Mouse (Mus musculus) intestine, embryonic 14.5 days (tissue): ENCODE measurements around the gene Olfr320. TPM values are rescaled to one million over a fixed set of nuclear protein-coding genes. Genes with fewer than 3 reads are reported as not detected.
"Not testable (repeated sequence)": the region's sequence is repeated elsewhere in the genome, so short reads cannot be mapped to it uniquely, and the experiment has no call there.

Source experiments
- ATAC-seq: fragments of 200-750 bp; cut with Nextera tagmentation; replicated peaks from 2 replicates; pipeline ENCODE4 v1.8.0; 2017; ENCODE audit warnings: low read depth, moderate number of reproducible peaks, moderate TSS enrichment, moderate library complexity; ENCODE audit not compliant: low FRiP score, low TSS enrichment
- DNase-seq: peaks from one replicate; pipeline ENCODE4 v3.0.0-alpha.2; 2018; ENCODE audit warnings: low spot score
- H3K27ac ChIP-seq: fragments of 300-500 bp; sonication (generic); 2 replicates; pipeline ENCODE4 v1.5.1; 2014; ENCODE audit warnings: low read depth, mild to moderate bottlenecking, control low read depth
- H3K27me3 ChIP-seq: fragments of 300-500 bp; sonication (generic); replicated peaks from 2 replicates; pipeline ENCODE4 v1.6.1; 2014; ENCODE audit warnings: low read length, control low read depth; ENCODE audit not compliant: control insufficient read depth, insufficient read depth
- H3K36me3 ChIP-seq: fragments of 300-500 bp; sonication (generic); 2 replicates; pipeline ENCODE4 v1.6.1; 2014; ENCODE audit warnings: low read length, control low read depth; ENCODE audit not compliant: control insufficient read depth, insufficient read depth
- H3K4me1 ChIP-seq: fragments of 300-500 bp; sonication (generic); replicated peaks from 2 replicates; pipeline ENCODE4 v1.6.1; 2014; ENCODE audit warnings: low read length, control low read depth, mixed read lengths; ENCODE audit not compliant: control insufficient read depth, insufficient read depth
- H3K4me2 ChIP-seq: fragments of 300-500 bp; sonication (generic); 2 replicates; pipeline ENCODE4 v1.6.1; 2014; ENCODE audit warnings: low read length
- H3K4me3 ChIP-seq: fragments of 300-500 bp; sonication (generic); 2 replicates; pipeline ENCODE4 v1.5.1; 2014; ENCODE audit warnings: low read depth, low read length, control low read depth, mixed read lengths
- H3K9ac ChIP-seq: fragments of 300-500 bp; sonication (generic); 2 replicates; pipeline ENCODE4 v1.6.1; 2014; ENCODE audit warnings: mild to moderate bottlenecking, low read length
- H3K9me3 ChIP-seq: fragments of 300-500 bp; sonication (generic); 2 replicates; pipeline ENCODE4 v1.6.1; 2016; ENCODE audit warnings: low read length, control low read depth; ENCODE audit not compliant: control insufficient read depth
- WGBS: fragments of 180-500 bp; shearing (Covaris S2); extraction: QIAGEN DNeasy Blood & Tissue Kit; methylation state at CpG from one replicate; pipeline ENCODE4 v1.1.7; 2014; 5-methylcytosine and 5-hydroxymethylcytosine counted together
- polyA plus RNA-seq: library from polyadenylated mRNA; unstranded; fragments of >200 nt; fragmentation: Nextera tagmentation; extraction: Ambion mirVana; gene quantifications from 2 replicates; pipeline ENCODE4 v1.2.1, GENCODE M21; 2014

Gene Olfr320
- polyA plus RNA-seq, 1 experiment from 2014 or later, result not detected

GRCm38 (mm10) chr11:58727896-58728650, 47.2 kb downstream of the Olfr320 start:
- ATAC-seq, H3K9ac ChIP-seq, H3K4me3 ChIP-seq, H3K27ac ChIP-seq, H3K4me1 ChIP-seq, H3K36me3 ChIP-seq, H3K27me3 ChIP-seq, H3K4me2 ChIP-seq, H3K9me3 ChIP-seq, DNase-seq: not testable (repeated sequence)
- 81% methylated on average over 6 of the region's 6 CpGs for WGBS

DNA sequence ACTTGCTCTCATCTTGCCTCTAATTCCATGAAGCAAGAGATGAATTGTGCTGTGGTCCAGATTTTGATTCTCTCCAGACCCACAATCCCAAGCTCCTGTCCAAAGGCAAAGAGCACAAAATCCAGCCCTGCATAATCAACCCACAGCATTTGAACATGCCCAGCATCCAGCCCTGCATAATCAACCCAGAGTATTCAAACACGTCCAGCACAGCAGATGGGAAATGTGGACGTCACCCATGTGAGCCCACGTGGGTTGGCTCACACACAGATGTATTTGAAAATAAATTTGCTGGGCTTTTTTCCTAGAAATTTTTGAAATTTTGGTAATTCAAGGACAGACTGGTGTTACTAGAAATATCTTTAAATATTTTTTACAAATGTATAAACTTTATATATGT, 52.5 kb downstream of the Olfr320 start:
- no peaks in the 10 kb centered on the region for H3K36me3 ChIP-seq
- DNase-seq (no peak), ATAC-seq (no peak)
- WGBS, result 61% methylated on average over 3 of the region's 3 CpGs
- H3K4me2 ChIP-seq, result no peak overlapping the region
- H3K27ac ChIP-seq, result no peak overlapping the region
- H3K9ac ChIP-seq, result no peak overlapping the region
- H3K27me3 ChIP-seq, result no peaks in the 10 kb centered on the region
- no peaks in the 10 kb centered on the region for H3K9me3 ChIP-seq
- H3K4me1 ChIP-seq, result no peaks in the 10 kb centered on the region
- H3K4me3 ChIP-seq, result no peak overlapping the region

Other genes with a start within 250 kb of the Olfr320 start
- gene Gm12253, start 248.5 kb upstream of the Olfr320 start, polyA plus RNA-seq, result not detected in 2 replicates
- not detected in 2 replicates for gene Lypd9, start 228.2 kb upstream of the Olfr320 start, polyA plus RNA-seq
- not detected in 2 replicates for gene Olfr30, start 218.8 kb upstream of the Olfr320 start, polyA plus RNA-seq
- not detected in 2 replicates for gene Olfr332, start 188.5 kb upstream of the Olfr320 start, polyA plus RNA-seq
- gene Olfr331, start 178.5 kb upstream of the Olfr320 start, polyA plus RNA-seq, result not detected in 2 replicates
- gene Olfr330, start 146.3 kb upstream of the Olfr320 start, polyA plus RNA-seq, result not detected in 2 replicates
- not detected in 2 replicates for gene Olfr329-ps, start 134.7 kb upstream of the Olfr320 start, polyA plus RNA-seq
- 0.08 TPM in 1 of 2 replicates, not detected in the other for gene Olfr328, start 125.5 kb upstream of the Olfr320 start, polyA plus RNA-seq
- not detected in 2 replicates for gene Olfr224, start 110.5 kb upstream of the Olfr320 start, polyA plus RNA-seq
- not detected in 2 replicates for gene Olfr325, start 103.4 kb upstream of the Olfr320 start, polyA plus RNA-seq
- not detected in 2 replicates for gene Olfr324, start 86.0 kb upstream of the Olfr320 start, polyA plus RNA-seq
- 0.22 TPM in 1 of 2 replicates, not detected in the other for gene 2210407C18Rik, start 65.0 kb upstream of the Olfr320 start, polyA plus RNA-seq
- gene Olfr323, start 50.6 kb upstream of the Olfr320 start, polyA plus RNA-seq, result 0.12 TPM in 1 of 2 replicates, not detected in the other
- 0.08 and 0.16 TPM in 2 replicates for gene Trim58, start 40.6 kb upstream of the Olfr320 start, polyA plus RNA-seq
- not detected in 2 replicates for gene Olfr322, start 22.3 kb upstream of the Olfr320 start, polyA plus RNA-seq
- gene Olfr319, start 18.1 kb downstream of the Olfr320 start, polyA plus RNA-seq, result not detected in 2 replicates
- gene Olfr318, start 42.9 kb downstream of the Olfr320 start, polyA plus RNA-seq, result not detected in 2 replicates
- gene Olfr317, start 58.1 kb downstream of the Olfr320 start, polyA plus RNA-seq, result not detected in 2 replicates
- gene Olfr316, start 71.6 kb downstream of the Olfr320 start, polyA plus RNA-seq, result not detected in 2 replicates
- gene Olfr315, start 92.1 kb downstream of the Olfr320 start, polyA plus RNA-seq, result not detected in 2 replicates
- not detected in 2 replicates for gene Olfr314, start 101.9 kb downstream of the Olfr320 start, polyA plus RNA-seq
- 40.1 and 47.1 TPM in 2 replicates for gene Fam183b, start 120.9 kb downstream of the Olfr320 start, polyA plus RNA-seq
- gene Olfr313, start 133.9 kb downstream of the Olfr320 start, polyA plus RNA-seq, result not detected in 2 replicates
- gene Olfr312, start 148.1 kb downstream of the Olfr320 start, polyA plus RNA-seq, result not detected in 2 replicates
- not detected in 2 replicates for gene Olfr311, start 158.2 kb downstream of the Olfr320 start, polyA plus RNA-seq
- 9.4 and 10.6 TPM in 2 replicates for gene Gm12258, start 166.1 kb downstream of the Olfr320 start, polyA plus RNA-seq
- 7.1 and 10.4 TPM in 2 replicates for gene 2810021J22Rik, start 186.1 kb downstream of the Olfr320 start, polyA plus RNA-seq
- 6.7 and 7.2 TPM in 2 replicates for gene Zfp39, start 223.1 kb downstream of the Olfr320 start, polyA plus RNA-seq
- gene Btnl10, start 236.8 kb downstream of the Olfr320 start, polyA plus RNA-seq, result 0.05 TPM in 1 of 2 replicates, not detected in the other